Comparison of ENCODE assay signal across 8 mouse cellular contexts in genomic region chr19:10525106-10525901, GRCm38 (mm10). TPM values are rescaled to one million over a fixed set of nuclear protein-coding genes. Genes with fewer than 3 reads are reported as not detected.
DNase-seq lines count a peak whose midpoint lies in the region; ATAC-seq lines count a peak whose summit lies in the region.

TSS of gene Cpsf7 (plus strand) at chr19:10525266.

- H3K4me1 ChIP-seq in heart, embryonic 14.5 days (ENCODE audit: control insufficient read depth in 2 of 2, insufficient read depth in 2 of 2, low read length in 2 of 2): peaks cover 0 to 24% of the 10 kb centered on the region in 2 experiments; a peak in 2 of 4 replicates
- H3K4me1 ChIP-seq in liver, embryonic 13.5 days (replicated peaks): peaks cover 57% of the 10 kb centered on the region
- peaks cover 18% of the 10 kb centered on the region for H3K4me1 ChIP-seq in stomach, embryonic 16.5 days (ENCODE audit: control insufficient read depth, insufficient read depth, low read length)

- peak within 1 kb of the TSS; percentile 98 for H3K9ac ChIP-seq in heart, embryonic 14.5 days (ENCODE audit: low read length)
- peak within 1 kb of the TSS; percentile 97 for H3K9ac ChIP-seq in liver, embryonic 13.5 days
- H3K9ac ChIP-seq in stomach, embryonic 16.5 days (ENCODE audit: low read length): peak within 1 kb of the TSS; percentile 95

- under 1% methylated on average over 72 of the region's 93 CpGs for WGBS in heart, embryonic 14.5 days
- under 1% methylated on average over 75 of the region's 93 CpGs for WGBS in liver, embryonic 13.5 days (ENCODE audit: insufficient replicate concordance)
- WGBS in stomach, embryonic 16.5 days: under 1% methylated on average over 93 of the region's 93 CpGs

- no peaks in the 10 kb centered on the region for H3K27me3 ChIP-seq in heart, embryonic 14.5 days (ENCODE audit: control insufficient read depth, insufficient read depth, low read length)
- H3K27me3 ChIP-seq in liver, embryonic 13.5 days: no peaks in the 10 kb centered on the region
- H3K27me3 ChIP-seq in stomach, embryonic 16.5 days (ENCODE audit: control insufficient read depth, insufficient read depth, low read length): no peaks in the 10 kb centered on the region

- H3K4me2 ChIP-seq in heart, embryonic 14.5 days (ENCODE audit: low read length): peak within 1 kb of the TSS; percentile 84
- peak within 1 kb of the TSS; percentile 73 for H3K4me2 ChIP-seq in liver, embryonic 13.5 days
- peak within 1 kb of the TSS; percentile 69 for H3K4me2 ChIP-seq in stomach, embryonic 16.5 days (ENCODE audit: low read depth, low read length)

- peaks cover 35% of the 10 kb centered on the region for H3K36me3 ChIP-seq in heart, embryonic 14.5 days (ENCODE audit: control insufficient read depth, insufficient read depth, low read length)
- peaks cover 37% of the 10 kb centered on the region for H3K36me3 ChIP-seq in liver, embryonic 13.5 days
- H3K36me3 ChIP-seq in stomach, embryonic 16.5 days (ENCODE audit: control insufficient read depth, insufficient read depth, low read length): peaks cover 10% of the 10 kb centered on the region

- peak; percentile 80 for DNase-seq in c-Kit-negative CD71-positive TER-119-positive erythroid progenitor cells, embryonic 14.5 days (ENCODE audit: low read depth, low spot score)
- peak; percentile 54 for DNase-seq in fibroblast of lung, adult 2 months (ENCODE audit: low read depth)
- DNase-seq in kidney, postnatal 14 days: peak; percentile 95
- DNase-seq in liver, embryonic 13.5 days: peak; percentile 82
- DNase-seq in neural tube, embryonic 10.5 days (ENCODE audit: extremely low spot score, low spot score): peak; percentile 96

- H3K4me3 ChIP-seq in heart, embryonic 14.5 days (ENCODE audit: control insufficient read depth in 1 of 2, insufficient read depth in 1 of 2, low read depth in 1 of 2, low read length in 2 of 2): peak within 1 kb of the TSS; percentile 97 to 99
- H3K4me3 ChIP-seq in liver, embryonic 13.5 days (replicated peaks): peak within 1 kb of the TSS; percentile 87
- peak within 1 kb of the TSS; percentile 74 for H3K4me3 ChIP-seq in stomach, embryonic 16.5 days (replicated peaks; ENCODE audit: low read length)

- peak; percentile 82 for ATAC-seq in CD4-positive, CD25-positive, alpha-beta regulatory T cell, adult 4 months
- peak; percentile 96 for ATAC-seq in heart, embryonic 14.5 days (ENCODE audit: insufficient number of reproducible peaks, insufficient read depth, low FRiP score, low read depth)
- peak; percentile 89 for ATAC-seq in liver, embryonic 13.5 days (ENCODE audit: low read depth)
- ATAC-seq in stomach, embryonic 16.5 days (ENCODE audit: insufficient read depth, low FRiP score): peak; percentile 95

- peak within 1 kb of the TSS; percentile 97 to 99 for H3K27ac ChIP-seq in heart, embryonic 14.5 days (replicated peaks in 1 of 2; ENCODE audit: control insufficient read depth in 1 of 2, insufficient read depth in 1 of 2, low read depth in 2 of 2, low read length in 2 of 2)
- H3K27ac ChIP-seq in liver, embryonic 13.5 days: peak within 1 kb of the TSS; percentile 98
- peak within 1 kb of the TSS; percentile 97 for H3K27ac ChIP-seq in stomach, embryonic 16.5 days (ENCODE audit: low read length)

- no peaks in the 10 kb centered on the region for H3K9me3 ChIP-seq in heart, embryonic 14.5 days (ENCODE audit: control insufficient read depth, low read length)
- no peaks in the 10 kb centered on the region for H3K9me3 ChIP-seq in liver, embryonic 13.5 days (replicated peaks)
- H3K9me3 ChIP-seq in stomach, embryonic 16.5 days (replicated peaks; ENCODE audit: control insufficient read depth, low read length): no peaks in the 10 kb centered on the region

RNA-seq across cellular contexts. Expression of gene Cpsf7, which starts in this region (rescaled TPM):
- 10 to 100 TPM; 59.0 to 79.6 TPM for polyA plus RNA-seq in CD4-positive, CD25-positive, alpha-beta regulatory T cell, adult 4 months (2017; shearing (Covaris generic))
- polyA plus RNA-seq in heart, embryonic 14.5 days (2014; fragmentation: Nextera tagmentation; extraction: Ambion mirVana): 31.7 and 34.9 TPM in 2 replicates
- 9.7 and 13.5 TPM in 2 replicates for polyA plus RNA-seq in liver, embryonic 13.5 days (2015; fragmentation: Nextera tagmentation; extraction: Ambion mirVana)
- 39.2 and 41.0 TPM in 2 replicates for polyA plus RNA-seq in stomach, embryonic 16.5 days (2015; fragmentation: Nextera tagmentation; extraction: Ambion mirVana)

Comparison
In these comparisons a context has a peak if more than half of its experiments do, and no peak if none do; other contexts are left out.
1. Peak in every context shown above with its lines: DNase-seq, ATAC-seq, H3K4me3 ChIP-seq and H3K27ac ChIP-seq.